Mouse (Mus musculus): Measurements from ENCODE around the gene Gpatch3. TPM values are rescaled to one million over a fixed set of nuclear protein-coding genes. Genes with fewer than 3 reads are reported as not detected.

Gene Gpatch3
- total and polyA plus RNA-seq, 2 experiments from 2014 or later, result 3.5 to 8.2 TPM

GRCm38 (mm10) chr4:133631071-133631768 lies 56.7 kb downstream of the Gpatch3 start:
- WGBS, result 67% methylated on average over 14 of the region's 14 CpGs
- TF ChIP-seq CTCF (IDR thresholded peaks at IDR 0.05; ENCODE audit: low read depth), result no peak
- TF ChIP-seq EP300 (IDR thresholded peaks at IDR 0.05; ENCODE audit: low read depth), result no peak
- H3K4me2 ChIP-seq (ENCODE audit: low read depth, low read length), result peak overlapping the region; percentile 86
- peak overlapping the region; percentile 18 for H3K27ac ChIP-seq (ENCODE audit: low read depth)
- H3K9me3 ChIP-seq (replicated peaks; ENCODE audit: control insufficient read depth, low read length), result no peaks in the 10 kb centered on the region
- peak overlapping the region; percentile 74; the same call in 1 of the 2 replicates for H3K4me3 ChIP-seq (ENCODE audit: low read depth, low read length)
- H3K27me3 ChIP-seq (ENCODE audit: control insufficient read depth, insufficient read depth, low read length), result no peaks in the 10 kb centered on the region
- no peaks in the 10 kb centered on the region for H3K4me1 ChIP-seq (ENCODE audit: control insufficient read depth, insufficient read depth)
- no peak overlapping the region for H3K9ac ChIP-seq (replicated peaks; ENCODE audit: low read depth, low read length)
- H3K36me3 ChIP-seq (replicated peaks; ENCODE audit: control insufficient read depth, insufficient read depth, low read length), result peaks cover 7% of the 10 kb centered on the region
- DNase-seq (ENCODE audit: low spot score), result no peak
- no peak for ATAC-seq (ENCODE audit: insufficient read depth, low read depth)

GRCm38 (mm10) chr4:133631769-133632411 lies 57.3 kb downstream of the Gpatch3 start:
- no peak for TF ChIP-seq CTCF (IDR thresholded peaks at IDR 0.05; ENCODE audit: low read depth)
- no peak for TF ChIP-seq EP300 (IDR thresholded peaks at IDR 0.05; ENCODE audit: low read depth)
- Histone ChIP-seq H3K36me3 (replicated peaks; ENCODE audit: control insufficient read depth, insufficient read depth, low read length) (peaks cover 2% of the 10 kb centered on the region), H3K9me3 (replicated peaks; ENCODE audit: control insufficient read depth, low read length) (no peaks in the 10 kb centered on the region), H3K27ac (ENCODE audit: low read depth) (peak overlapping the region; percentile 18; the same call in 1 of the 2 replicates), H3K4me2 (ENCODE audit: low read depth, low read length) (peak overlapping the region; percentile 86), H3K4me3 (ENCODE audit: low read depth, low read length) (peak overlapping the region; percentile 74), H3K9ac (replicated peaks; ENCODE audit: low read depth, low read length) (peak overlapping the region; percentile 91), H3K27me3 (ENCODE audit: control insufficient read depth, insufficient read depth, low read length) (no peaks in the 10 kb centered on the region), H3K4me1 (ENCODE audit: control insufficient read depth, insufficient read depth) (no peaks in the 10 kb centered on the region)
- ATAC-seq (ENCODE audit: insufficient read depth, low read depth) (no peak), DNase-seq (ENCODE audit: low spot score) (no peak)
- 40% methylated on average over 9 of the region's 9 CpGs for WGBS

- H3K9ac ChIP-seq (replicated peaks; ENCODE audit: low read depth, low read length), result peak overlapping the region; percentile 91
- H3K4me2 ChIP-seq (ENCODE audit: low read depth, low read length), result peak overlapping the region; percentile 86
- H3K27ac ChIP-seq (ENCODE audit: low read depth), result peak overlapping the region; percentile 71
- 4% methylated on average over 50 of the region's 69 CpGs for WGBS
- no peak for DNase-seq (ENCODE audit: low spot score)
- ATAC-seq (ENCODE audit: insufficient read depth, low read depth), result peak; percentile 68
- no peaks in the 10 kb centered on the region for H3K9me3 ChIP-seq (replicated peaks; ENCODE audit: control insufficient read depth, low read length)
- TF ChIP-seq EP300 (IDR thresholded peaks at IDR 0.05; ENCODE audit: low read depth), result no peak
- H3K4me1 ChIP-seq (ENCODE audit: control insufficient read depth, insufficient read depth), result no peaks in the 10 kb centered on the region
- no peaks in the 10 kb centered on the region for H3K36me3 ChIP-seq (replicated peaks; ENCODE audit: control insufficient read depth, insufficient read depth, low read length)
- H3K4me3 ChIP-seq (ENCODE audit: low read depth, low read length), result peak overlapping the region; percentile 74
- no peaks in the 10 kb centered on the region for H3K27me3 ChIP-seq (ENCODE audit: control insufficient read depth, insufficient read depth, low read length)
These were observed 58.2 kb downstream of the Gpatch3 start for GRCm38 (mm10) chr4:133632483-133633327.

DNA sequence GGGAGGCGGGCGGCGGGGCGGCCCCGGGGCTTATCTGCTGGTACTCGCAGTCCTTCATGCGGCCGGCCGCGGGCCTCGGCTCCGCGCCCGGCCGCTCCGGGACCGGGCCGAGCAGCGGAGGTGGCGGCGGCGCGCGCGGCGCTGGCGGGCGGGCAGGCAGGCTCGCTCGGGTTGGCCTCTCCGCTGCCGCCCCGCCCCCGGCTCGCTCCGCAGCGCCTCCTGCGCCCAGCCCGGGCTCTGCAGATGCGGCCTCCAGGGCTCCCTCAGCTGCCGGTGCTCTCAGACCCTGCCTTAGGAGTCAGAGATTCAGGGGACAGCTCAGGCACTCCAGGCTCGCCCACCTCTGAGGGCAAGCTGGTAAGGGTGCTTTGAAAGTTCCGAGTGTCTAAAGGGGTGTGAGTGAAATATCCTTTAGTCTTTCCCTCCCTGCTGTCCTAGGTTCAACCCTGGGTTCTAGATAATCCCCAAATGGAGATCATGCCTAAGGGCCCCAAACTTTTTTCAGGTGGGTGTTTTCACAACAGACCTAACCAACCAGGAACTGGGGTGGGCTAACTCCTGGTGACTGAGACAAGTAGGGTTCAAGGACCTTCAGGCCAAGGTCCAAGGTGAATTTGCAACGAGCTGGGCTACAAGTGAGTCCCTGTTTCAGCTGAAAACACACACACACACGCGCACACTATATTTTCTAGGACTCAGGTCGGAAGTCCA lies 58.9 kb downstream of the Gpatch3 start:
- Histone ChIP-seq H3K4me3 (ENCODE audit: low read depth, low read length) (peak overlapping the region; percentile 74), H3K4me2 (ENCODE audit: low read depth, low read length) (peak overlapping the region; percentile 86), H3K27me3 (ENCODE audit: control insufficient read depth, insufficient read depth, low read length) (no peaks in the 10 kb centered on the region), H3K27ac (ENCODE audit: low read depth) (peak overlapping the region; percentile 71), H3K9me3 (replicated peaks; ENCODE audit: control insufficient read depth, low read length) (no peaks in the 10 kb centered on the region), H3K36me3 (replicated peaks; ENCODE audit: control insufficient read depth, insufficient read depth, low read length) (no peaks in the 10 kb centered on the region), H3K9ac (replicated peaks; ENCODE audit: low read depth, low read length) (peak overlapping the region; percentile 91), H3K4me1 (ENCODE audit: control insufficient read depth, insufficient read depth) (no peaks in the 10 kb centered on the region)
- TF ChIP-seq EP300 (IDR thresholded peaks at IDR 0.05; ENCODE audit: low read depth) (no peak), CTCF (IDR thresholded peaks at IDR 0.05; ENCODE audit: low read depth) (peak; percentile 65)
- DNase-seq (ENCODE audit: low spot score) (peak; percentile 71), ATAC-seq (ENCODE audit: insufficient read depth, low read depth) (peak; percentile 90)
- 11% methylated on average over 28 of the region's 47 CpGs for WGBS

Small RNAs within 50 kb of the gene (microRNA-seq; reads per million reads assigned to microRNA genes)
- gene Gm23158, result not detected

Other genes starting within 250 kb of the Gpatch3 start
- gene Wdtc1, start 221.3 kb upstream of the Gpatch3 start, total RNA-seq (2014; rRNA removed; ENCODE audit: low replicate concordance), result 30.2 and 39.9 TPM in 2 replicates
- 9.3 and 9.6 TPM in 2 replicates for gene Wdtc1, start 221.3 kb upstream of the Gpatch3 start, polyA plus RNA-seq (2015; fragmentation: Nextera tagmentation; extraction: Ambion mirVana)
- gene Slc9a1, start 205.0 kb upstream of the Gpatch3 start, total RNA-seq (2014; rRNA removed; ENCODE audit: low replicate concordance), result 15.8 and 30.8 TPM in 2 replicates
- gene Slc9a1, start 205.0 kb upstream of the Gpatch3 start, polyA plus RNA-seq (2015; fragmentation: Nextera tagmentation; extraction: Ambion mirVana), result 4.0 and 4.4 TPM in 2 replicates
- 33.3 and 48.2 TPM in 2 replicates for gene Tent5b, start 94.6 kb upstream of the Gpatch3 start, total RNA-seq (2014; rRNA removed; ENCODE audit: low replicate concordance)
- 0.78 and 1.4 TPM in 2 replicates for gene Tent5b, start 94.6 kb upstream of the Gpatch3 start, polyA plus RNA-seq (2015; fragmentation: Nextera tagmentation; extraction: Ambion mirVana)
- gene Trnp1, start 76.2 kb upstream of the Gpatch3 start, total RNA-seq (2014; rRNA removed; ENCODE audit: low replicate concordance), result 4.1 and 9.8 TPM in 2 replicates
- gene Trnp1, start 76.2 kb upstream of the Gpatch3 start, polyA plus RNA-seq (2015; fragmentation: Nextera tagmentation; extraction: Ambion mirVana), result 1.8 and 2.7 TPM in 2 replicates
- not detected in 2 replicates for gene Kdf1, start 55.8 kb upstream of the Gpatch3 start, total RNA-seq (2014; rRNA removed; ENCODE audit: low replicate concordance)
- 0.16 and 0.30 TPM in 2 replicates for gene Kdf1, start 55.8 kb upstream of the Gpatch3 start, polyA plus RNA-seq (2015; fragmentation: Nextera tagmentation; extraction: Ambion mirVana)
- gene Nudc, start 28.7 kb upstream of the Gpatch3 start, total RNA-seq (2014; rRNA removed; ENCODE audit: low replicate concordance), result 29.2 and 42.1 TPM in 2 replicates
- 146 and 152 TPM in 2 replicates for gene Nudc, start 28.7 kb upstream of the Gpatch3 start, polyA plus RNA-seq (2015; fragmentation: Nextera tagmentation; extraction: Ambion mirVana)
- gene Nr0b2, start 21.4 kb upstream of the Gpatch3 start, total RNA-seq (2014; rRNA removed; ENCODE audit: low replicate concordance), result 11.1 and 36.4 TPM in 2 replicates
- 30.8 and 32.2 TPM in 2 replicates for gene Nr0b2, start 21.4 kb upstream of the Gpatch3 start, polyA plus RNA-seq (2015; fragmentation: Nextera tagmentation; extraction: Ambion mirVana)
- gene Gpn2, start 9.6 kb downstream of the Gpatch3 start, total RNA-seq (2014; rRNA removed; ENCODE audit: low replicate concordance), result 8.9 and 17.2 TPM in 2 replicates
- gene Gpn2, start 9.6 kb downstream of the Gpatch3 start, polyA plus RNA-seq (2015; fragmentation: Nextera tagmentation; extraction: Ambion mirVana), result 8.6 and 8.8 TPM in 2 replicates
- gene Sfn, start 27.4 kb downstream of the Gpatch3 start, total RNA-seq (2014; rRNA removed; ENCODE audit: low replicate concordance), result 2.6 and 6.8 TPM in 2 replicates
- gene Sfn, start 27.4 kb downstream of the Gpatch3 start, polyA plus RNA-seq (2015; fragmentation: Nextera tagmentation; extraction: Ambion mirVana), result 0.18 and 0.37 TPM in 2 replicates
- gene Zdhhc18, start 75.4 kb downstream of the Gpatch3 start, total RNA-seq (2014; rRNA removed; ENCODE audit: low replicate concordance), result 11.4 and 21.8 TPM in 2 replicates
- 1.7 and 2.3 TPM in 2 replicates for gene Zdhhc18, start 75.4 kb downstream of the Gpatch3 start, polyA plus RNA-seq (2015; fragmentation: Nextera tagmentation; extraction: Ambion mirVana)
- 8.7 and 13.7 TPM in 2 replicates for gene Pigv, start 97.9 kb downstream of the Gpatch3 start, total RNA-seq (2014; rRNA removed; ENCODE audit: low replicate concordance)
- 12.9 and 13.5 TPM in 2 replicates for gene Pigv, start 97.9 kb downstream of the Gpatch3 start, polyA plus RNA-seq (2015; fragmentation: Nextera tagmentation; extraction: Ambion mirVana)
- gene Arid1a, start 182.0 kb downstream of the Gpatch3 start, total RNA-seq (2014; rRNA removed; ENCODE audit: low replicate concordance), result 27.9 and 33.3 TPM in 2 replicates
- gene Arid1a, start 182.0 kb downstream of the Gpatch3 start, polyA plus RNA-seq (2015; fragmentation: Nextera tagmentation; extraction: Ambion mirVana), result 9.7 and 10.1 TPM in 2 replicates